In the genomic region with DNA sequence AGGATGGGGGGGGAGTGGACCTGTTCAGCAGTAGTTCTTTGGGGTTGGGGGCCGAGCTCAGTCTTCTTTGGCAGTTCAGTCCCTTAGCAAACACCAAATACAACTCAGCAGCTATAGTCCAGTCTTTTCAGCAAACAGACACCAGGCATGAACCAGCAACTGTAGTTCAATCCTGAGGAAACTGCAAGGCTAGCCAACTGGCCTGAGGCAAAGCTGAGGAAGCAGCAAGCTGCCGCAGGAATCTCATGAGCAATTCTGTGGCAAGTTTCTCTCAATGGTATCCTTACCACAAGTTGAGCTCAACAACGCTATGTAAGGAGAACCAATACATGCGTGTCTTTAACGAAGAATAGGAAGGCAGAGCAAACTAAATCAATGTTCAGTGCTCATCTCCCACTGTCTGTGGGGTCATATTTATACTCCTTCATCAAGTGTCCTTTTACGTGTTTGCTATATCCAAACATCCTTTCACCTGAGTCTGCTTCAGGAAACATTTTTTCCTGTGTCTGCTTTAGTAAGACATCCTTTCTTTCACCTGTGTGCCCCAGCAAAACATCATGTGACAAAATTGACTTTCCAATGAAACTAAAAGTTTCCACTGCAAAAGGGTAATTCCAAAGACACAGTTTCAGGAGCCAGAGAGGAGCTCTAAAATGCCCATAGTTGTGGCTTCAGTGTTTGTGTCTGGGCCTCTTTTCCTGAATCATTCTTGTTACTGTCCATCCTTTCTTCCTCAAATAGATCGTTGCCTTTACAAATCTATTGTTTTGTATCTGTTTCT, we compare ENCODE assay signal across 32 mouse cellular contexts. TPM values are rescaled to one million over a fixed set of nuclear protein-coding genes. Genes with fewer than 3 reads are reported as not detected.
DNase-seq lines count a peak whose midpoint lies in the region; ATAC-seq lines count a peak whose summit lies in the region.
"Had no signal": no experiment of that assay in that cellular context is flagged by ENCODE, and none has a peak within 500 bp of the region (broad histone marks: within the 10 kb centered on the region; RNA-seq: fewer than 3 reads in every experiment).

No protein-coding gene starts in this region.

- H3K9me3 ChIP-seq in megakaryocyte, embryonic 14.5 days = no peaks in the 10 kb centered on the region
- no peaks in the 10 kb centered on the region for H3K9me3 ChIP-seq in liver, embryonic 16.5 days (replicated peaks; ENCODE audit: control insufficient read depth, low read length)
- H3K9me3 ChIP-seq in hindbrain, embryonic 16.5 days (ENCODE audit: control insufficient read depth, low read length) = no peaks in the 10 kb centered on the region
- H3K9me3 ChIP-seq: embryonic facial prominence, embryonic 12.5 days; heart, embryonic 12.5 days; intestine, embryonic 15.5 days; limb, embryonic 10.5 days; limb, embryonic 15.5 days; midbrain, embryonic 12.5 days; neural tube, embryonic 12.5 days had no signal

- H3K4me1 ChIP-seq in megakaryocyte, embryonic 14.5 days = peaks cover 82% of the 10 kb centered on the region
- H3K4me1 ChIP-seq in liver, embryonic 16.5 days (ENCODE audit: control insufficient read depth, low read depth, low read length) = no peaks in the 10 kb centered on the region
- no peaks in the 10 kb centered on the region for H3K4me1 ChIP-seq in hindbrain, embryonic 16.5 days (ENCODE audit: control insufficient read depth, insufficient read depth, low read depth, low read length)
- H3K4me1 ChIP-seq: embryonic facial prominence, embryonic 12.5 days; heart, embryonic 12.5 days; intestine, embryonic 15.5 days; limb, embryonic 15.5 days; midbrain, embryonic 12.5 days; neural tube, embryonic 12.5 days had no signal

- WGBS in liver, embryonic 16.5 days (ENCODE audit: insufficient replicate concordance) = 56% methylated on average over 7 of the region's 7 CpGs
- 87% methylated on average over 7 of the region's 7 CpGs for WGBS in hindbrain, embryonic 16.5 days

- peaks cover 6% of the 10 kb centered on the region for H3K36me3 ChIP-seq in megakaryocyte, embryonic 14.5 days (replicated peaks; ENCODE audit: low read length)
- H3K36me3 ChIP-seq in liver, embryonic 16.5 days (ENCODE audit: control insufficient read depth, insufficient read depth) = no peaks in the 10 kb centered on the region
- H3K36me3 ChIP-seq in hindbrain, embryonic 16.5 days (ENCODE audit: control insufficient read depth, insufficient read depth, low read length) = no peaks in the 10 kb centered on the region
- H3K36me3 ChIP-seq: embryonic facial prominence, embryonic 12.5 days; heart, embryonic 12.5 days; intestine, embryonic 15.5 days; limb, embryonic 10.5 days; limb, embryonic 15.5 days; midbrain, embryonic 12.5 days; neural tube, embryonic 12.5 days had no signal

- H3K4me2 ChIP-seq in liver, embryonic 16.5 days (ENCODE audit: low read depth, low read length) = no peak overlapping the region
- H3K4me2 ChIP-seq in hindbrain, embryonic 16.5 days (ENCODE audit: low read length) = no peak overlapping the region
- H3K4me2 ChIP-seq: embryonic facial prominence, embryonic 12.5 days; heart, embryonic 12.5 days; hindbrain, embryonic 14.5 days; intestine, embryonic 15.5 days; limb, embryonic 15.5 days; lung, embryonic 14.5 days; midbrain, embryonic 12.5 days; neural tube, embryonic 12.5 days had no signal

- H3K27me3 ChIP-seq in megakaryocyte, embryonic 14.5 days (replicated peaks) = no peaks in the 10 kb centered on the region
- H3K27me3 ChIP-seq in liver, embryonic 16.5 days (ENCODE audit: control insufficient read depth, insufficient read depth, low read depth, low read length) = no peaks in the 10 kb centered on the region
- H3K27me3 ChIP-seq in hindbrain, embryonic 16.5 days (replicated peaks; ENCODE audit: control insufficient read depth, insufficient read depth, low read length) = no peaks in the 10 kb centered on the region
- H3K27me3 ChIP-seq: embryonic facial prominence, embryonic 12.5 days; heart, embryonic 12.5 days; intestine, embryonic 15.5 days; limb, embryonic 15.5 days; midbrain, embryonic 12.5 days; neural tube, embryonic 12.5 days had no signal

- H3K4me3 ChIP-seq in megakaryocyte, embryonic 14.5 days (replicated peaks) = peak overlapping the region; percentile 53
- H3K4me3 ChIP-seq in liver, embryonic 16.5 days (ENCODE audit: low read depth, low read length) = no peak overlapping the region
- no peak overlapping the region for H3K4me3 ChIP-seq in hindbrain, embryonic 16.5 days (ENCODE audit: low read length)
- H3K4me3 ChIP-seq: embryonic facial prominence, embryonic 12.5 days; gastrocnemius, adult 2 months; heart, adult 2 months; heart, embryonic 12.5 days; intestine, embryonic 15.5 days; limb, embryonic 10.5 days; limb, embryonic 15.5 days; midbrain, embryonic 12.5 days; myocyte; neural tube, embryonic 12.5 days had no signal

- peak overlapping the region; percentile 29 for H3K27ac ChIP-seq in liver, embryonic 16.5 days (ENCODE audit: low read length)
- H3K27ac ChIP-seq in hindbrain, embryonic 16.5 days (ENCODE audit: low read depth, low read length) = no peak overlapping the region
- H3K27ac ChIP-seq: embryonic facial prominence, embryonic 12.5 days; gastrocnemius, adult 2 months; heart, adult 2 months; hindbrain, embryonic 14.5 days; intestine, embryonic 15.5 days; kidney, postnatal 0 days; limb, embryonic 10.5 days; limb, embryonic 15.5 days; midbrain, embryonic 12.5 days; neural tube, embryonic 12.5 days had no signal

- peak; percentile 26 for DNase-seq in NIH3T3 (ENCODE audit: low read depth)
- DNase-seq in urinary bladder, postnatal 25 days (ENCODE audit: low spot score) = no peak
- DNase-seq in right cerebral cortex, postnatal 14 days = no peak
- DNase-seq: adrenal gland, adult 8-10 months; cerebellum, adult 11-12 months; cerebellum, adult 9-11 months; embryo, embryonic 11 days; gastrocnemius, adult 2 months; gastrocnemius, postnatal 36 days; heart, adult 2 months; kidney, adult 8-10 months; layer of hippocampus, adult 9-11 months; lung, embryonic 14.5 days; lung, postnatal 14 days; right cerebral cortex, adult 18-20 months; right cerebral cortex, postnatal 4 days; thymus, postnatal 4 days had no signal

- ATAC-seq in megakaryocyte, adult 5-6 weeks (ENCODE audit: poor library complexity, severe bottlenecking) = no peak
- no peak for ATAC-seq in liver, embryonic 16.5 days (ENCODE audit: low read depth)
- no peak for ATAC-seq in hindbrain, embryonic 16.5 days
- ATAC-seq: forebrain, embryonic 14.5 days; intestine, embryonic 15.5 days had no signal

- H3K9ac ChIP-seq in liver, embryonic 16.5 days (ENCODE audit: low read depth, low read length) = no peak overlapping the region
- no peak overlapping the region for H3K9ac ChIP-seq in hindbrain, embryonic 16.5 days (ENCODE audit: low read depth, low read length)
- H3K9ac ChIP-seq: embryonic facial prominence, embryonic 12.5 days; heart, embryonic 12.5 days; hindbrain, embryonic 14.5 days; intestine, embryonic 15.5 days; limb, embryonic 15.5 days; lung, embryonic 14.5 days; midbrain, embryonic 12.5 days; neural tube, embryonic 12.5 days had no signal

RNA-seq across cellular contexts. Expression of a gene that starts 24.6 kb away (rescaled TPM):
- 12.1 and 33.4 TPM in 2 replicates for polyA plus RNA-seq in megakaryocyte, embryonic 14.5 days (2012; ENCODE audit: insufficient read depth, low replicate concordance)
- 104 and 109 TPM in 2 replicates for total RNA-seq in megakaryocyte, adult 5-6 weeks (2015)
- 84.5 and 97.2 TPM in 2 replicates for total RNA-seq in megakaryocyte, adult 5-6 weeks (2017)
- 4.2 and 4.7 TPM in 2 replicates for polyA plus RNA-seq in liver, embryonic 16.5 days (2015; fragmentation: Nextera tagmentation; extraction: Ambion mirVana)
- 13.8 and 17.7 TPM in 2 replicates for polyA plus RNA-seq in hindbrain, embryonic 16.5 days (2015; fragmentation: Nextera tagmentation; extraction: Ambion mirVana)

RNA-seq across cellular contexts. Expression of a gene that starts 51.9 kb away (rescaled TPM):
- 0.08 TPM in 1 of 2 replicates, not detected in the other for polyA plus RNA-seq in megakaryocyte, embryonic 14.5 days (2012; ENCODE audit: insufficient read depth, low replicate concordance)
- total RNA-seq in megakaryocyte, adult 5-6 weeks (2015) = 1.3 TPM in 2 replicates
- total RNA-seq in megakaryocyte, adult 5-6 weeks (2017) = 0.99 and 2.6 TPM in 2 replicates
- polyA plus RNA-seq in liver, embryonic 16.5 days (2015; fragmentation: Nextera tagmentation; extraction: Ambion mirVana) = 0.04 and 0.08 TPM in 2 replicates
- 0.51 and 0.56 TPM in 2 replicates for polyA plus RNA-seq in hindbrain, embryonic 16.5 days (2015; fragmentation: Nextera tagmentation; extraction: Ambion mirVana)
